Mouse (Mus musculus) MEL (cell line): ENCODE results near the gene Neurod4. TPM values are rescaled to one million over a fixed set of nuclear protein-coding genes. Genes with fewer than 3 reads are reported as not detected.

ENCODE experiments used
- DNase-seq: peaks from one replicate; pipeline ENCODE4 v3.0.0; 2011; ENCODE audit warnings: low read depth, low spot score
- H3K27ac ChIP-seq: 2 replicates; pipeline ENCODE4 v1.5.1; 2012; ENCODE audit warnings: low read depth, mild to moderate bottlenecking, control low read depth, low read length, moderate library complexity; ENCODE audit not compliant: control insufficient read depth
- H3K27me3 ChIP-seq, 2 experiments: fragments of 150-350 bp in 1 of 2; sonication (generic) in 1 of 2; 2 replicates each; pipeline ENCODE4 v1.6.1; 2012; ENCODE audit warnings: low read length in 2 of 2, mild to moderate bottlenecking in 2 of 2, improper control_type of control experiment in 1 of 2, moderate library complexity in 1 of 2; ENCODE audit not compliant: insufficient read depth in 2 of 2, control insufficient read depth in 1 of 2
- H3K36me3 ChIP-seq, 2 experiments: 2 replicates each; pipeline ENCODE4 v1.6.1; 2012 to 2014; ENCODE audit warnings: low read length in 2 of 2, improper control_type of control experiment in 1 of 2, inconsistent platforms in 1 of 2, mild to moderate bottlenecking in 1 of 2; ENCODE audit not compliant: insufficient read depth in 2 of 2, control insufficient read depth in 1 of 2
- H3K4me1 ChIP-seq, 2 experiments: fragments of 150-350 bp in 1 of 2; sonication (generic) in 1 of 2; 2 replicates each; pipeline ENCODE4 v1.6.1; 2012; ENCODE audit warnings: low read length in 2 of 2, improper control_type of control experiment in 1 of 2, mild to moderate bottlenecking in 1 of 2; ENCODE audit not compliant: insufficient read depth in 2 of 2, control insufficient read depth in 1 of 2
- H3K4me3 ChIP-seq, 2 experiments: fragments of 150-350 bp in 1 of 2; sonication (generic) in 1 of 2; 2 replicates each; pipeline ENCODE4 v1.5.1; 2012; ENCODE audit warnings: low read depth in 2 of 2, low read length in 2 of 2, mild to moderate bottlenecking in 2 of 2, moderate library complexity in 2 of 2, control low read depth in 1 of 2, improper control_type of control experiment in 1 of 2; ENCODE audit not compliant: control insufficient read depth in 1 of 2, insufficient read depth in 1 of 2
- H3K79me2 ChIP-seq: 2 replicates; pipeline ENCODE4 v1.6.1; 2012; ENCODE audit warnings: mild to moderate bottlenecking, low read length, moderate library complexity; ENCODE audit not compliant: control insufficient read depth, poor library complexity, insufficient read depth
- H3K9ac ChIP-seq: 2 replicates; pipeline ENCODE4 v1.6.1; 2012; ENCODE audit warnings: low read depth, mild to moderate bottlenecking, control low read depth, low read length, moderate library complexity; ENCODE audit not compliant: control insufficient read depth, poor library complexity, severe bottlenecking
- H3K9me3 ChIP-seq: fragments of 150-350 bp; sonication (generic); replicated peaks from 2 replicates; pipeline ENCODE4 v1.6.1; 2012; ENCODE audit warnings: mild to moderate bottlenecking, low read length, improper control_type of control experiment, moderate library complexity; ENCODE audit not compliant: insufficient read depth
- CHD2 ChIP-seq: IDR thresholded peaks from 2 replicates; pipeline ENCODE4 v1.6.1; 2011; ENCODE audit warnings: low read length, improper control_type of control experiment
- E2F4 ChIP-seq: IDR thresholded peaks from 2 replicates; pipeline ENCODE4 v1.6.1; 2011; ENCODE audit warnings: low read depth, low read length, improper control_type of control experiment, borderline replicate concordance
- ELF1 ChIP-seq: IDR thresholded peaks from 2 replicates; pipeline ENCODE4 v1.6.1; 2014; ENCODE audit warnings: low read depth, mild to moderate bottlenecking, inconsistent platforms, low read length, improper control_type of control experiment, moderate library complexity
- EP300 ChIP-seq, 2 experiments: IDR thresholded peaks; 2 replicates each; pipeline ENCODE4 v1.6.1; 2011; ENCODE audit warnings: improper control_type of control experiment in 2 of 2, low read length in 2 of 2, low read depth in 1 of 2, mild to moderate bottlenecking in 1 of 2
- ETS1 ChIP-seq: IDR thresholded peaks from 2 replicates; pipeline ENCODE4 v1.6.1; 2012; ENCODE audit warnings: low read depth, mild to moderate bottlenecking, inconsistent platforms, low read length, improper control_type of control experiment, moderate library complexity
- GATA1 ChIP-seq: IDR thresholded peaks from 2 replicates; pipeline ENCODE4 v1.6.1; 2011; ENCODE audit warnings: low read depth, low read length, improper control_type of control experiment
- HCFC1 ChIP-seq: IDR thresholded peaks from 2 replicates; pipeline ENCODE4 v1.6.1; 2012; ENCODE audit warnings: low read depth, mild to moderate bottlenecking, inconsistent platforms, low read length, improper control_type of control experiment, moderate library complexity
- JUND ChIP-seq: IDR thresholded peaks from 2 replicates; pipeline ENCODE4 v1.6.1; 2011; ENCODE audit warnings: low read depth, mild to moderate bottlenecking, improper control_type of control experiment, low read length
- MAX ChIP-seq: IDR thresholded peaks from 2 replicates; pipeline ENCODE4 v1.6.1; 2011; ENCODE audit warnings: low read length, improper control_type of control experiment
- MXI1 ChIP-seq: IDR thresholded peaks from 2 replicates; pipeline ENCODE4 v1.6.1; 2011; ENCODE audit warnings: mild to moderate bottlenecking, low read depth, low read length, improper control_type of control experiment
- RCOR1 ChIP-seq: IDR thresholded peaks from 2 replicates; pipeline ENCODE4 v1.6.1; 2012; ENCODE audit warnings: low read depth, mild to moderate bottlenecking, inconsistent platforms, low read length, improper control_type of control experiment
- SMC3 ChIP-seq: IDR thresholded peaks from 2 replicates; pipeline ENCODE4 v1.6.1; 2011; ENCODE audit warnings: low read depth, low read length, improper control_type of control experiment
- TAL1 ChIP-seq: IDR thresholded peaks from 2 replicates; pipeline ENCODE4 v1.6.1; 2012; ENCODE audit warnings: mild to moderate bottlenecking, inconsistent platforms, low read length, moderate library complexity, mixed read lengths
- UBTF ChIP-seq: IDR thresholded peaks from 2 replicates; pipeline ENCODE4 v1.6.1; 2012; ENCODE audit warnings: low read depth, mild to moderate bottlenecking, inconsistent platforms, low read length, improper control_type of control experiment, moderate library complexity, borderline replicate concordance; ENCODE audit not compliant: insufficient read depth
- ZC3H11A ChIP-seq: IDR thresholded peaks from 2 replicates; pipeline ENCODE4 v1.6.1; 2012; ENCODE audit warnings: low read depth, mild to moderate bottlenecking, inconsistent platforms, low read length, improper control_type of control experiment
- ZNF384 ChIP-seq: IDR thresholded peaks from 2 replicates; pipeline ENCODE4 v1.6.1; 2012; ENCODE audit warnings: low read depth, mild to moderate bottlenecking, inconsistent platforms, low read length, improper control_type of control experiment
- polyA plus RNA-seq, 2 experiments: library from polyadenylated mRNA; stranded (reverse) in 1 of 2; unstranded in 1 of 2; fragments of >175 nt in 1 of 2; fragments of >200 nt in 1 of 2; gene quantifications; 2 replicates each; pipeline versions ENCODE4 v1.2.1 to v1.2.4; 2012; ENCODE audit warnings: low replicate concordance in 2 of 2, low read depth in 1 of 2; ENCODE audit not compliant: insufficient read length in 2 of 2, insufficient read depth in 1 of 2, missing spikeins in 1 of 2
- total RNA-seq: library from RNA; depleted of rRNA; stranded (reverse); fragments of 300-350 nt; gene quantifications from 2 replicates; pipeline ENCODE4 v1.2.3, GENCODE M21; 2012

Neurod4 gene
- total and polyA plus RNA-seq, 3 experiments = not detected

- TF ChIP-seq ZNF384 (no peak; the same call in 1 of the 2 replicates), UBTF (no peak)
- TF ChIP-seq, all 39 proteins: peak for 17
These were observed 42.6 kb upstream of the Neurod4 start, which contains the start of gene Tespa1 (continued) for GRCm38 (mm10) chr10:130322637-130323036.

DNA sequence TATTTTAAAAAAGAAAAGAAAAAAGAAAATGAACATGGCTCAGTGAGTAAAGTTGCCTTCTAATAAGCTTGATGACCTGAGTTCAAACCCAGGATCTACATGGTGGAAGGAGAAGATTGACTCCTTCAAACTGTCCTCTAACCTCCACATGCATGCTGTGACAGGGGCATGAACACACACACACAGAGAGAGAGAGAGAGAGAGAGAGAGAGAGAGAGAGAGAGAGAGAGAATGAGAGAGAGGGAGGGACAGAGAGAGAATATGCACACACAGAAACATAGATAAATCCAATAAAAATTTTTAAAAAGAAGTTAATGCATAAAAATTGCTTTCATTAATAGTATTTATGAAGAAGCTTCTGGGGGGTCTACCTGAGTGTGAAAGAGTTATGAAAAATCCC lies 42.0 kb upstream of the Neurod4 start:
- Histone ChIP-seq H3K36me3 (peaks cover 0 to 32% of the 10 kb centered on the region in 2 experiments; a peak in 2 of 4 replicates), H3K4me1 (peaks cover 8 to 16% of the 10 kb centered on the region in 2 experiments), H3K9ac (peak overlapping the region; percentile 43; the same call in 1 of the 2 replicates), H3K27me3 (no peaks in the 10 kb centered on the region), H3K79me2 (no peaks in the 10 kb centered on the region; the same call in 1 of the 2 replicates), H3K27ac (peak overlapping the region; percentile 96), H3K9me3 (no peaks in the 10 kb centered on the region), H3K4me3 (no peak overlapping the region)
- no peak for DNase-seq
- TF ChIP-seq RCOR1 (no peak), JUND (peak; percentile 91), CHD2 (no peak), ETS1 (no peak), EP300 (IDR thresholded peaks at IDR 0.05; ENCODE audit: low read depth in 1 of 2, low read length in 2 of 2) (no peak), SMC3 (no peak)

GRCm38 (mm10) chr10:130320715-130321114 lies 40.7 kb upstream of the Neurod4 start:
- Histone ChIP-seq H3K4me1 (peaks cover 8 to 16% of the 10 kb centered on the region in 2 experiments), H3K4me3 (no peak overlapping the region), H3K79me2 (no peaks in the 10 kb centered on the region; the same call in 1 of the 2 replicates), H3K36me3 (peaks cover 0 to 32% of the 10 kb centered on the region in 2 experiments; a peak in 2 of 4 replicates), H3K27ac (no peak overlapping the region), H3K27me3 (no peaks in the 10 kb centered on the region), H3K9ac (no peak overlapping the region), H3K9me3 (no peaks in the 10 kb centered on the region)
- TF ChIP-seq EP300 (IDR thresholded peaks at IDR 0.05; ENCODE audit: low read depth in 1 of 2, low read length in 2 of 2) = no peak
- TF ChIP-seq E2F4 = no peak
- no peak for TF ChIP-seq SMC3
- no peak for TF ChIP-seq MAX
- no peak for TF ChIP-seq UBTF
- TF ChIP-seq JUND = no peak
- no peak for TF ChIP-seq MXI1
- TF ChIP-seq ZC3H11A = no peak
- no peak for TF ChIP-seq ELF1
- no peak for TF ChIP-seq GATA1
- TF ChIP-seq TAL1 = no peak
- TF ChIP-seq HCFC1 = no peak
- no peak for TF ChIP-seq CHD2
- no peak for DNase-seq
